Mouse (Mus musculus): ENCODE data around the gene Rpl37a. TPM values are rescaled to one million over a fixed set of nuclear protein-coding genes. Genes with fewer than 3 reads are reported as not detected.

Gene Rpl37a
- polyA plus RNA-seq, 1 experiment = 839 TPM

DNA sequence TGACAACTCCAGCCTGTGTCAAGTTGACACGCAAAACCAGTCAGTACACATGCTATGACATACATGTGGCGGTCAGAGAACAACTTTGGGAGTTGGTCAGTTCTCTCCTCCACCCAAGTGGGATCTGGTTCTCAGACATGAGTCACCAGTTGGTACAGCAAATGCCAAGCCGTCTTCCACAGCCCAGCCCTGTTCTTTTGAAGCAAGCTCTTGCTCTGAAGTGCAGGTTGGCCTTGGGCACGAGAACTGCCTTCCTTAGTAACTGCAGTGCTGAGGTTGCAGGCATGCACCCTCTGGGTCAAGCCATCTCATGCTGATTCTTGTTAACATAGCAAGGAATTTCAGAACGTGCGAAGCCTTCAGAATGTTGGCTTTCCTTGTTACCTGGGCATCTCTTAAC is 42.1 kb downstream of the Rpl37a start:
- H3K27ac ChIP-seq (ENCODE audit: insufficient read depth, low read length) = no peak overlapping the region
- no peak overlapping the region for H3K4me3 ChIP-seq (ENCODE audit: insufficient read depth, low read length)
- no peaks in the 10 kb centered on the region for H3K4me1 ChIP-seq (ENCODE audit: control insufficient read depth, insufficient read depth, low read length)
- no peak for TF ChIP-seq CTCF (IDR thresholded peaks at IDR 0.05; ENCODE audit: extremely low read depth, insufficient read depth, low read length)

GRCm38 (mm10) chr1:72755227-72755626 is 44.1 kb downstream of the Rpl37a start:
- TF ChIP-seq CTCF (IDR thresholded peaks at IDR 0.05; ENCODE audit: extremely low read depth, insufficient read depth, low read length) (no peak), POLR2A (IDR thresholded peaks at IDR 0.05; ENCODE audit: extremely low read depth, insufficient read depth, low read length) (no peak)
- H3K4me3 ChIP-seq (ENCODE audit: insufficient read depth, low read length) = no peak overlapping the region
- H3K27ac ChIP-seq (ENCODE audit: insufficient read depth, low read length) = no peak overlapping the region
- no peaks in the 10 kb centered on the region for H3K4me1 ChIP-seq (ENCODE audit: control insufficient read depth, insufficient read depth, low read length)

- Histone ChIP-seq H3K4me1 (ENCODE audit: control insufficient read depth, insufficient read depth, low read length) (no peaks in the 10 kb centered on the region), H3K27ac (ENCODE audit: insufficient read depth, low read length) (no peak overlapping the region), H3K4me3 (ENCODE audit: insufficient read depth, low read length) (no peak overlapping the region)
- TF ChIP-seq CTCF (IDR thresholded peaks at IDR 0.05; ENCODE audit: extremely low read depth, insufficient read depth, low read length) (no peak), POLR2A (IDR thresholded peaks at IDR 0.05; ENCODE audit: extremely low read depth, insufficient read depth, low read length) (no peak)
Observed at GRCm38 (mm10) chr1:72755801-72756200, 44.7 kb downstream of the Rpl37a start.

DNA sequence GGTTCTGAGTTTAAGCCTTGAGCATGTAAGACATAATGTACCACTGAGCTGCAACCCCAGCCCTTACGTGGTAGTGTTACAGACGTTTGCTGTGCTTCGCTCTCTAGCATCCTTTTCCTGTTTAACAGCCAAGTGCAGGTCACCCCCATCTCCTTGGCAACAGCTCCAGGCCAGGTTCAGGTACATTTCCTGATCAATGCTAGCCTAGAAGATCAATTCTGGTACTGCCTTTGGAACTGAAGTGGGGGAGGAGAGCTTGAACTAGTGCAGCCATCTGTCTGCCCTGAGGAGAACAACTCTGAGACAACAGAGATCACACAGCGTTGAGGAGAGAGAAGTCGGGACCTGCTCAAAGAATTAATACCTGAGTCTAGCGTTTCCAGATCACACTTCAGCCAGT is 48.7 kb downstream of the Rpl37a start:
- no peak for TF ChIP-seq CTCF (IDR thresholded peaks at IDR 0.05; ENCODE audit: extremely low read depth, insufficient read depth, low read length)
- TF ChIP-seq POLR2A (IDR thresholded peaks at IDR 0.05; ENCODE audit: extremely low read depth, insufficient read depth, low read length) = no peak
- H3K27ac ChIP-seq (ENCODE audit: insufficient read depth, low read length) = no peak overlapping the region
- H3K4me1 ChIP-seq (ENCODE audit: control insufficient read depth, insufficient read depth, low read length) = no peaks in the 10 kb centered on the region
- no peak overlapping the region for H3K4me3 ChIP-seq (ENCODE audit: insufficient read depth, low read length)

Other genes with a start within 250 kb of the Rpl37a start
- 5.4 and 5.7 TPM in 2 replicates for gene March4, start 174.4 kb upstream of the Rpl37a start, polyA plus RNA-seq (2012; rRNA removed)
- 39.9 and 40.0 TPM in 2 replicates for gene Smarcal1, start 128.0 kb upstream of the Rpl37a start, polyA plus RNA-seq (2012; rRNA removed)
- gene Ankar, start 10.7 kb upstream of the Rpl37a start, polyA plus RNA-seq (2012; rRNA removed) = not detected in 2 replicates
- 63.0 and 76.3 TPM in 2 replicates for gene Igfbp2, start 113.2 kb downstream of the Rpl37a start, polyA plus RNA-seq (2012; rRNA removed)
- gene Igfbp5, start 163.6 kb downstream of the Rpl37a start, polyA plus RNA-seq (2012; rRNA removed) = 60.2 and 64.2 TPM in 2 replicates